Mouse (Mus musculus) intestine, embryonic 16.5 days (tissue): ENCODE measurements around the gene Armc8. TPM values are rescaled to one million over a fixed set of nuclear protein-coding genes. Genes with fewer than 3 reads are reported as not detected.

Source experiments
- ATAC-seq: fragments of 200-750 bp; cut with Nextera tagmentation; 2 replicates; pipeline ENCODE4 v1.8.0; 2017; ENCODE audit warnings: moderate TSS enrichment, moderate library complexity
- H3K27ac ChIP-seq: fragments of 300-500 bp; sonication (generic); 2 replicates; pipeline ENCODE4 v1.5.1; 2014; ENCODE audit warnings: mild to moderate bottlenecking, low read length
- H3K27me3 ChIP-seq: fragments of 300-500 bp; sonication (generic); replicated peaks from 2 replicates; pipeline ENCODE4 v1.6.1; 2014; ENCODE audit warnings: low read length, control low read depth, mixed read lengths; ENCODE audit not compliant: control insufficient read depth, insufficient read depth
- H3K36me3 ChIP-seq: fragments of 300-500 bp; sonication (generic); 2 replicates; pipeline ENCODE4 v1.6.1; 2014; ENCODE audit warnings: low read length, control low read depth; ENCODE audit not compliant: control insufficient read depth, insufficient read depth
- H3K4me1 ChIP-seq: fragments of 300-500 bp; sonication (generic); 2 replicates; pipeline ENCODE4 v1.6.1; 2014; ENCODE audit warnings: low read length, control low read depth, mixed read lengths; ENCODE audit not compliant: control insufficient read depth, insufficient read depth
- H3K4me2 ChIP-seq: fragments of 300-500 bp; sonication (generic); 2 replicates; pipeline ENCODE4 v1.6.1; 2014; ENCODE audit warnings: low read depth, low read length, control low read depth
- H3K4me3 ChIP-seq: fragments of 300-500 bp; sonication (generic); 2 replicates; pipeline ENCODE4 v1.5.1; 2014; ENCODE audit warnings: mild to moderate bottlenecking, low read length
- H3K9ac ChIP-seq: fragments of 300-500 bp; sonication (generic); 2 replicates; pipeline ENCODE4 v1.6.1; 2014; ENCODE audit warnings: low read depth, low read length
- H3K9me3 ChIP-seq: fragments of 300-500 bp; sonication (generic); 2 replicates; pipeline ENCODE4 v1.6.1; 2016; ENCODE audit warnings: low read length, control low read depth; ENCODE audit not compliant: control insufficient read depth
- WGBS: fragments of 180-500 bp; shearing (Covaris S2); extraction: QIAGEN DNeasy Blood & Tissue Kit; methylation state at CpG from one replicate; pipeline ENCODE4 v1.1.7; 2014; 5-methylcytosine and 5-hydroxymethylcytosine counted together
- polyA plus RNA-seq: library from polyadenylated mRNA; unstranded; fragments of >200 nt; fragmentation: Nextera tagmentation; extraction: Ambion mirVana; gene quantifications from 2 replicates; pipeline ENCODE4 v1.2.1, GENCODE M21; 2015

Armc8 gene
- polyA plus RNA-seq, 1 experiment from 2014 or later, result 28.1 TPM

DNA sequence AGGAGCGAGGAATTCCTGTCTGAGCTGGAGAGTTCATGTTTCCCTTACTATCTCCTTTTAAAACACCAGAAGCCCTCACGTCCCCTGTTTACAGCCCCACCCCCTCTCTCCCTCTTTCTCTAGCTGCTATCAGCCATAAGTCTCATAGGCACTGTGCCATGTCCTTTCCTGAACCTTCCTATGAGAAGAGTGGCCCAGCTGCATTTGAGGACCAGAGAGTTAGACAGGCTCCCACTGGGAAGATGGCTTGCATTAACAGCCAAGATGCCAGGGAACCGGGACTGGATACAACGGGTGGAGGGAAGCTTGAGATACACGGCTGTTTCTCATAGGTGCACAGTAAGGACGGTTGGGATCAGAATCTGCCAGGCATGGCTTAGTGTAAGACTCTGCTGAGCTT is 103.8 kb downstream of the Armc8 start:
- H3K9me3 ChIP-seq, result no peaks in the 10 kb centered on the region
- no peak for ATAC-seq
- no peak overlapping the region for H3K9ac ChIP-seq
- no peaks in the 10 kb centered on the region for H3K27me3 ChIP-seq
- H3K4me2 ChIP-seq, result no peak overlapping the region
- 79% methylated on average over 6 of the region's 6 CpGs for WGBS
- H3K4me3 ChIP-seq, result no peak overlapping the region
- no peaks in the 10 kb centered on the region for H3K4me1 ChIP-seq
- H3K27ac ChIP-seq, result no peak overlapping the region
- no peaks in the 10 kb centered on the region for H3K36me3 ChIP-seq

DNA sequence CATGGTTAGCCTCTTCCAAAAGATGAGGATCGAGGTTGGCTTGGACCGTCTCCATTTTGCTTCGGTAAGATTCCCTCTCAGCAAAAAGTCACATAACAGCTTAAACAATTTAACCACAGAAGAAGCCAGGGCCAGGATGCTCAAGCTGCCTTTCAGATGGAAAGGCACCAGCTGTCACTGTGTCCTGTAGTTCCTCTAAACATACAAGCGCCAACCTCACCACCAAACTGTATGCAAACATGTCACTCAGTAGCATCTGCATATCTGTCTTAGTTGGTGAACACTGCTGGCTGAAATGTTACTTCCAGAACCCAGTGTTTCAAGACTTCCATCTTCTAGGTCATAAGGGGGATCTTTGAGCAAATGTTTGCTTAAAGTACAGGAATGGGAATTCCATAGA is 109.0 kb downstream of the Armc8 start:
- ATAC-seq, result no peak
- 84% methylated on average over 4 of the region's 4 CpGs for WGBS
- H3K9ac ChIP-seq, result no peak overlapping the region
- no peak overlapping the region for H3K27ac ChIP-seq
- no peaks in the 10 kb centered on the region for H3K9me3 ChIP-seq
- no peaks in the 10 kb centered on the region for H3K36me3 ChIP-seq
- H3K4me3 ChIP-seq, result no peak overlapping the region
- H3K4me1 ChIP-seq, result no peaks in the 10 kb centered on the region
- H3K4me2 ChIP-seq, result no peak overlapping the region
- H3K27me3 ChIP-seq, result 0 out of 2 replicates have a peak, but pooled peaks cover 4% of the 10 kb centered on the region

DNA sequence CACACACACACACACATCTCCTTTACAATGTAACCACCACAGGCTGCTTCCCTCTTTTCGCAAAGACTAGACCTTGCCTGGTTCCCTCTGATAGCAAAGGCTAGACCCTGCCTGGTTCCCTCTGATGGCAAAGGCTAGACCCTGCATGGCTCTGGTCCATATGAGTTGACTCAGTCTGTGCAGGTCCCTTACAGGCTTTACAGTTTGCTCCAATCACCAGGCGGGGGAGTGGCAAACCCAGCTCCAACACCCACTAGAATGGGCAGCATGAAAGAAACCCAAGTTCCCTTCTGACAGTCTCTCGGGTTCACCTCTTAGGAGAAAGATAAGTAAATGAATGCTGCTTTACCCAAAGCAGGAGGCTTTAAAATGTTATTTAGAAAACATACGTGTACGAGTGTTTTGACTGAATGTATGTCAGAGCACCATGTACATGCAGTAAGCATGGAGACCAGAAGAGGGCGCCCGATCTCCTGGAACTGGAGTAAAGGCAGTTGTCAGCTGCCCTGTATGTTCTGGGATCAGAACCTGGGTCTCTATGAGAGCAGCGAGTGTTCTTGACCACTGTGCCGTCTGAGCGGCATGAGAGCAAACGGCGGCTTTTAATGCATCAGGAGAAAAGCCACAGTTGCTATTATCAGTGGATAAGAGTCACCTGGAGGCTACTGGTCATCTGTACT is 110.0 kb downstream of the Armc8 start:
- Histone ChIP-seq H3K4me1 (no peaks in the 10 kb centered on the region), H3K27ac (no peak overlapping the region), H3K27me3 (0 out of 2 replicates have a peak, but pooled peaks cover 4% of the 10 kb centered on the region), H3K36me3 (no peaks in the 10 kb centered on the region), H3K9me3 (no peaks in the 10 kb centered on the region), H3K4me2 (no peak overlapping the region), H3K9ac (no peak overlapping the region), H3K4me3 (no peak overlapping the region)
- WGBS, result 38% methylated on average over 12 of the region's 12 CpGs
- ATAC-seq, result peak; percentile 38; the same call in 1 of the 2 replicates

DNA sequence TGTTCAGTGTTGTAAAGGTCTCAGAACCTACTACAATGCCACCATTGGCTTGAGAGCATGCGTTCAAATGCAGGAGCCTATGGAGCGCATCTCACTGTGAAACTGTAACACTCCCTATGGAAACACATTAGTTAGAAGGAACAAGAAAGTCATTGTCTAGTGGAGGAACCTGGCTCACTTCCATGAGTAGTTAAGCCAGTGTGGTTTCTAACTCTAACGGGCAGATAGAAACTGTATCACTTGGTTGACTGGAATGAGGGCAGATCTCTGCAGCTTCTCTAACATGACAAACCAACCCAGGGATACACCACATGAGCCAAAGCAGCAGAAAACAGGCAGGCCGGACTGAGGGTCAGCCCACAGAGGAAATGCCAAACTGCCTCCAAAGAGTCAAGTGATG is 114.5 kb downstream of the Armc8 start:
- 83% methylated on average over 4 of the region's 4 CpGs for WGBS

DNA sequence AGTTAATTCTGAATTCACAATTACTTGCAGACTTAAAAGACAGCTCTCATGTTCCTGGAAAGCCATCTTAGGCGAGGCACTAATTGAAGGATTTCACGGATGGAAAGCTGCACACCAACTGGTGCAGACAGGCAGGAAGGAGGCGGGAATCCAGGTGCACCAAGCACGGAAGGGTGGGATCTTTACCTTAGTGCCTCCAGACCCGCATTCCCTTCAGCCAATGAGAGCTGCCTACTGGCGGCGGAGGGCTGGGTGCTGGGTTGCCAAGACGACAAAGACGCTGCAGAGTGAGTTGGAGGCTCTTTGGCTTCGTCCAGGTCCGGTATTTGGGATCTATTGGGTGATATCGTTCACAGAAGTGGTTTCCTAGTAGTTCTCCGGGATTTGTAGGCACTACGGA is 117.5 kb downstream of the Armc8 start, which contains the start of gene Nme9:
TSS of gene Nme9 (plus strand) at position 315 of the 400 bp plus-strand sequence.
- peaks cover 9% of the 10 kb centered on the region; the same call in 1 of the 2 replicates for H3K27me3 ChIP-seq
- ATAC-seq, result peak; percentile 68
- peak within 1 kb of the TSS; percentile 37 for H3K4me2 ChIP-seq
- 8% methylated on average over 14 of the region's 14 CpGs for WGBS
- H3K4me3 ChIP-seq, result peak within 1 kb of the TSS; percentile 9; the same call in 1 of the 2 replicates
- H3K9me3 ChIP-seq, result no peaks in the 10 kb centered on the region
- H3K27ac ChIP-seq, result no peak within 1 kb of the TSS
- H3K4me1 ChIP-seq, result peaks cover 3% of the 10 kb centered on the region; the same call in 1 of the 2 replicates
- H3K9ac ChIP-seq, result no peak within 1 kb of the TSS; the same call in 1 of the 2 replicates
- no peaks in the 10 kb centered on the region for H3K36me3 ChIP-seq

More for the DNA sequence above, 114.5 kb downstream of the Armc8 start:
- H3K36me3 ChIP-seq, result no peaks in the 10 kb centered on the region
- no peak overlapping the region for H3K4me2 ChIP-seq
- no peaks in the 10 kb centered on the region for H3K9me3 ChIP-seq
- H3K27ac ChIP-seq, result no peak overlapping the region
- H3K4me3 ChIP-seq, result no peak overlapping the region
- no peak overlapping the region for H3K9ac ChIP-seq
- peaks cover 13% of the 10 kb centered on the region; the same call in 1 of the 2 replicates for H3K27me3 ChIP-seq
- ATAC-seq, result no peak
- H3K4me1 ChIP-seq, result peaks cover 3% of the 10 kb centered on the region; the same call in 1 of the 2 replicates

DNA sequence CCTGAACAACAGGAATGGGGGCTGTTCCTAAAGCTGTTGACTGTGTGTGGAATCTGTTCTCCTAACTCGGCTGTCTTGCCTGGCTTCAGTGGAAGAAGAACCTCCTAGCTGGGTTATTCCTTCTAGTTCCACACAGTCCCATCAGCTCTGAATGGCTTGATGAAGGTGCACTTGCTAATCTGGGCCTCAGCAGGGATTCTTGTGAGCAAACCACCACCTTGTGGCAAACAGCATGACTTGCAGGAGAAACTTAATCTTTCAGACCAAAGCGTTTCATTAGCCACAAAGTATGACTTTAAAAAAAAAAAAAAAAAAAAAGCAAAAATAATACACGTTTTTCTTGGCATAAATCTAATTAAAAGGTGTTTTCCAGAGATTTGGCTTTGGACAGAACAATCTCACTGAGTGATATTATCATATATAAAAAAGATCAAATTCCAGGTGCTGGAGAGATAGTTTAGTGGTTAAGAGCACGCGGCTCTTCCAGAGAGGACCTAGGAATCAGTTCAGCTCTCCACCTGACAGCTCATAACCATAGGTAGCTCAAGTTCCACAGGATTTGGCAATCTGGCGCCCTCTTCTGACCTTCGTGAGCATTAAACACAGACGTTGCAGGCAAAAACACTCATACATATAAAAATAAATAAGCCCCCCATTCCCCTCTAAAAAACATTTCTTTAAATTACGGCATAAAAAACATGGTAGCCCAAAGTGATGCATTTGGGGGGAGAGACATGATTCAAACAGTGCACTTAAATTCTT is 118.6 kb downstream of the Armc8 start:
- Histone ChIP-seq H3K27me3 (peaks cover 9% of the 10 kb centered on the region; the same call in 1 of the 2 replicates), H3K9me3 (no peaks in the 10 kb centered on the region), H3K4me2 (no peak overlapping the region), H3K4me1 (peaks cover 3% of the 10 kb centered on the region; the same call in 1 of the 2 replicates), H3K27ac (no peak overlapping the region), H3K36me3 (no peaks in the 10 kb centered on the region), H3K4me3 (no peak overlapping the region), H3K9ac (no peak overlapping the region)
- ATAC-seq, result 0 out of 2 replicates have a peak, but pooled peaks have one; percentile 41
- WGBS, result 42% methylated on average over 9 of the region's 9 CpGs

DNA sequence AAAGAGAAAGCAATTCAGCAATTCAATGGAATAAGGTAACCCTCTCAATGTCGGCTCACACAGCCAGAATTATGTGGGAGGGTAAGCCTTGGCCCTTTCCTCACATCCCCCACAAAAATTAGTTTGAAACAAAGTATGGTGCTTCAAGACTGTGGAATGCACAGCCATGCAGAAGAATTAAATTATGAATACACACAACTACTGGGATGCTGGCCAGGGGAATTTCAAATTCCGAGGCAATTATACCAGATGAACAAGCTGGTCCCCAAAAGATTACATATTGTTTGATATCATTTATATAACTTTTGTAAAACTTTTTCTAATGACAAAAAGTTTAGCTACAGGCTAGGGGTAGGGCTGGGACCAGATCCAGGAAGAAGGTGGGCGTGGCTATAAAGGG is 121.4 kb downstream of the Armc8 start:
- Histone ChIP-seq H3K9ac (no peak overlapping the region), H3K27ac (no peak overlapping the region), H3K9me3 (no peaks in the 10 kb centered on the region), H3K4me1 (peaks cover 3% of the 10 kb centered on the region; the same call in 1 of the 2 replicates), H3K27me3 (peaks cover 9% of the 10 kb centered on the region; the same call in 1 of the 2 replicates), H3K36me3 (no peaks in the 10 kb centered on the region), H3K4me3 (no peak overlapping the region), H3K4me2 (no peak overlapping the region)
- 59% methylated on average over 3 of the region's 3 CpGs for WGBS
- no peak for ATAC-seq

DNA sequence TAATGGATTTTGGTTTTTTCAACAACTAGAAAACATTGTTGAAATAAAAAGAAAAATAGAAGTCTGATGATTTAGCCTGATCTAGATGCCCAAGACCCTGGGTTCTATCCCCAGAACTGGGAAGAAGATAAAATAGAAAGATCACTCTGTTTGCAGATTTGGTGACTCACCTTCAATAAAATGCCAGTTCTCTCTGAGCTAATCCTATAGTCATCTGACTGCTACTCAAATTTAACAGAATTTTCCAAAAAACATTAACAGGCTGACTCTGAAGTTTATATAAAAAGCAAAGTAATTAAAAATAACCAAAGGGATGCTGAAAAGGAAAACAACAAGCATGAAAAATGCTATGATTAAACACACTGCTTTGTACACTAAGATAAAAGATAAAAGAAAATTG is 122.4 kb downstream of the Armc8 start:
- Histone ChIP-seq H3K9ac (no peak overlapping the region), H3K4me2 (no peak overlapping the region), H3K27me3 (peaks cover 4% of the 10 kb centered on the region; the same call in 1 of the 2 replicates), H3K27ac (no peak overlapping the region), H3K9me3 (no peaks in the 10 kb centered on the region), H3K4me1 (peaks cover 2% of the 10 kb centered on the region; the same call in 1 of the 2 replicates), H3K36me3 (no peaks in the 10 kb centered on the region), H3K4me3 (no peak overlapping the region)
- ATAC-seq, result no peak

DNA sequence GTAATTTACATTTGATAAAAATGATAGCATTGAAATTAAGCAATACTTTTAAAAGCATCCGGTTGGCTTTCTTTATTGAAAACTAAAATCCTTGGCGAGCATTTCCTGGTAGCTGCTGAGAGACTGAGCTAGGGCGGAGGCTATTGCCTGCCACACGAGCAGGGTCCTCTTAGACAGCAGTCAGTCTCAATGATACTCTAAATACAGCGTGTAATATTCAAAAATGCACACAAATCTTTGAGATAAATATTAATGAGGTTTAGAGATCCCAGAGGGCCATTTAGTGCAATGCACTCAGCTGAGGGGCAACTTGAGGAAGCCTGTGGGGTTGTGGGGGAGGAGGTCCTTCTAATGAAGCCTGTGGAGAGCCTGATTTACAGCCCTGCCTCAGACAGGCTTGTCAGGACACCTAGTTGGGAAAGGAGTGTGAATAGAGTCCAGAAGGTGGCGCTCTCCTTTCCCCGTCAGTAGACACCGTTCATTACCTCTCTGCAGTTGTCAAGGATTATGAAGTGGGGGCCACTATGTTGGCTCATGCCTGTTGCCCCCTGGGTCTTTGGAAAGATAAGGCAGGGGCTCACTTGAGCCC is 124.0 kb downstream of the Armc8 start:
- Histone ChIP-seq H3K36me3 (no peaks in the 10 kb centered on the region), H3K9ac (no peak overlapping the region), H3K27ac (no peak overlapping the region), H3K27me3 (no peaks in the 10 kb centered on the region), H3K9me3 (no peaks in the 10 kb centered on the region), H3K4me2 (no peak overlapping the region), H3K4me3 (no peak overlapping the region), H3K4me1 (no peaks in the 10 kb centered on the region)
- 34% methylated on average over 8 of the region's 8 CpGs for WGBS
- no peak for ATAC-seq
